Mouse (Mus musculus): ENCODE results near the gene Isg20. TPM values are rescaled to one million over a fixed set of nuclear protein-coding genes. Genes with fewer than 3 reads are reported as not detected.
A peak's percentile ranks its signal among the peaks of the same experiment; 100 is the strongest.

The Isg20 gene
- polyA plus RNA-seq, 1 experiment from 2014 or later = 2.8 TPM

DNA sequence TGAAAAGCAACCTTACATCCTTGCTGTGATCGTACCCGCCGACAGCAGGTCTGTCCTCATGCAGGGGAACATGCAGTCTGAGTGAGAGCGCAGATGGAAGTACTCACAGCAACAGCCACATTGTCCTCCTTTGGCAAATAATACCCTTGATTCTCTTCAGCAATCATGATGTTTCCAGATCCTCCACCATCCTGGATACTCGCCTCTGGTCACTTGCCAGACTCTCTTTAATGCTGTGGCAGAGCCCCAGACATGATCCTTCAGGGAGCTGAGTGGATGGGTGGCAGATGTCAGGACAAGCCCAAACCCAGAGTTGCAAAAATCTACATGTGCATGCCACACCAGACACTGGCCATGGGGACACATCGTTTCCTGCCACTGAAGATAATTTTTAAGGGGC lies 41.9 kb downstream of the Isg20 start:
- DNase-seq (peak; percentile 14), ATAC-seq (ENCODE audit: insufficient read depth) (no peak)
- no peaks in the 10 kb centered on the region for H3K9me3 ChIP-seq (ENCODE audit: low read depth, low read length)
- no peak overlapping the region for H3K27ac ChIP-seq (ENCODE audit: low read depth)
- TF ChIP-seq CTCF (IDR thresholded peaks at IDR 0.05; ENCODE audit: low read depth) = no peak
- WGBS = 71% methylated on average over 6 of the region's 6 CpGs
- H3K36me3 ChIP-seq (ENCODE audit: insufficient read depth) = no peaks in the 10 kb centered on the region
- no peak overlapping the region for H3K9ac ChIP-seq
- no peak overlapping the region for H3K4me3 ChIP-seq (ENCODE audit: low read depth, low read length)
- H3K4me1 ChIP-seq (ENCODE audit: insufficient read depth) = no peaks in the 10 kb centered on the region
- no peak overlapping the region for H3K4me2 ChIP-seq
- no peaks in the 10 kb centered on the region for H3K27me3 ChIP-seq (ENCODE audit: insufficient read depth, low read length)

DNA sequence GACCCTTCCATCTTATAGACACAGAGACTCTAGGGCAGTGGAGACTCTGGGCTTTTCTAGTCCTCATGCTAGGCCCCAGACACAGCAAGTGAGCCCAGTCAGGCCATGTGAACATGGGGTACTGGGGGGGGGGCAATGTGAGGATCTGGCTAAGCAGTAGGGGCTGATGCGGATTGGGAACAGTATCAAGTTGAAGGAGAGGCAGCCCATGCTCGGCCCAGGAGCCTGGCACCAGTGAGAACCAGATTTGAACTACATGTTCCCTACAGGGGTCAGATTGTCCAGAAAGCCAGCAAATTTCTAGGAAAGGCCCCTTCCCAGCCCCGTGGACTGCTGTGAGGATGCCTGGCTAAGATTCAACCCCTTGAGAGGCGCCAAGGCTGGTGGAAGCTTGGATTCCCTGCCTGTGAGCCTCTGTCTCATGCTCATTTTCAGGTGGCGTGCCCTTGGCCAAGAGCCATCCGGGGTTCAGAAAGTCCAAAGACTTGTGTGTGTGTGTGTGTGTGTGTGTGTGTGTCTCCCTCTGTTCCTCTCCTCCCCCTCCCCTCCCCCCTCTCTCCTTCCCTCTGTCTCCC lies 45.4 kb downstream of the Isg20 start:
- H3K9me3 ChIP-seq (ENCODE audit: low read depth, low read length) = no peaks in the 10 kb centered on the region
- no peak overlapping the region for H3K4me3 ChIP-seq (ENCODE audit: low read depth, low read length)
- DNase-seq = no peak
- H3K36me3 ChIP-seq (ENCODE audit: insufficient read depth) = no peaks in the 10 kb centered on the region
- H3K9ac ChIP-seq = no peak overlapping the region
- no peaks in the 10 kb centered on the region for H3K27me3 ChIP-seq (ENCODE audit: insufficient read depth, low read length)
- no peak for ATAC-seq (ENCODE audit: insufficient read depth)
- WGBS = 68% methylated on average over 6 of the region's 6 CpGs
- TF ChIP-seq CTCF (IDR thresholded peaks at IDR 0.05; ENCODE audit: low read depth) = no peak
- no peak overlapping the region for H3K4me2 ChIP-seq
- H3K27ac ChIP-seq (ENCODE audit: low read depth) = no peak overlapping the region
- no peaks in the 10 kb centered on the region for H3K4me1 ChIP-seq (ENCODE audit: insufficient read depth)

DNA sequence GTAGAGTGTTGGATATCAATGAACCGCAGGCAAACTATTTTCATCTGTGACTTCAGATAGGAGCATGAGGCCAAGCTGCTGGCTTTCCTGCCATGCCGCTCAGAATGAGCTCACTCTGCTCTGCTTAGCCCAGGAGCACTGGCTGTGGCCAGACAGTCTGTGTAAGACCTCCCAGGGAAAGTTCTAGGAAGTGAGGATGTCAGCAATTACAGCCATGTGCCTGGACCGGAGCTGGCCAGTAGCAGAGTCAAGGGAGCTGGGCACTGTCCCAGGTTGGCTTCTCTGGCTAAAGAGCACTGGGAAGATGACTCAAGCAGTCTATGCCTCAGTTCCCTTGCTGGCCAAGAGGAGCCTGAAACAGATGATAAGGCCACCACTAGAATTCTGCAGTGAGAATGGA lies 50.7 kb downstream of the Isg20 start:
- Histone ChIP-seq H3K4me2 (no peak overlapping the region), H3K27ac (ENCODE audit: low read depth) (no peak overlapping the region), H3K36me3 (ENCODE audit: insufficient read depth) (no peaks in the 10 kb centered on the region), H3K9ac (no peak overlapping the region), H3K4me1 (ENCODE audit: insufficient read depth) (no peaks in the 10 kb centered on the region), H3K9me3 (ENCODE audit: low read depth, low read length) (no peaks in the 10 kb centered on the region), H3K27me3 (ENCODE audit: insufficient read depth, low read length) (no peaks in the 10 kb centered on the region), H3K4me3 (ENCODE audit: low read depth, low read length) (no peak overlapping the region)
- 86% methylated on average over 3 of the region's 3 CpGs for WGBS
- ATAC-seq (ENCODE audit: insufficient read depth) = no peak
- no peak for DNase-seq
- TF ChIP-seq CTCF (IDR thresholded peaks at IDR 0.05; ENCODE audit: low read depth) = no peak

Small RNA genes within 50 kb of the gene (microRNA-seq; reads per million reads assigned to microRNA genes)
- 4.0 reads per million, percentile 14 among the genes with 10 or more reads in this experiment for gene Mir7-2 (ENCODE audit: borderline number of aligned reads)

Other genes with a start within 250 kb of the Isg20 start
- 0.36 and 1.1 TPM in 2 replicates for gene Ntrk3, start 175.4 kb upstream of the Isg20 start, polyA plus RNA-seq (2014; fragmentation: Nextera tagmentation; extraction: Ambion mirVana)
- 74.5 and 77.6 TPM in 2 replicates for gene Mrps11, start 130.3 kb upstream of the Isg20 start, polyA plus RNA-seq (2014; fragmentation: Nextera tagmentation; extraction: Ambion mirVana)
- 67.2 and 68.6 TPM in 2 replicates for gene Mrpl46, start 129.9 kb upstream of the Isg20 start, polyA plus RNA-seq (2014; fragmentation: Nextera tagmentation; extraction: Ambion mirVana)
- 19.7 and 22.0 TPM in 2 replicates for gene Det1, start 66.2 kb upstream of the Isg20 start, polyA plus RNA-seq (2014; fragmentation: Nextera tagmentation; extraction: Ambion mirVana)
- 36.7 and 44.2 TPM in 2 replicates for gene Aen, start 17.6 kb upstream of the Isg20 start, polyA plus RNA-seq (2014; fragmentation: Nextera tagmentation; extraction: Ambion mirVana)
- 0.05 and 0.19 TPM in 2 replicates for gene Acan, start 140.1 kb downstream of the Isg20 start, polyA plus RNA-seq (2014; fragmentation: Nextera tagmentation; extraction: Ambion mirVana)
- 2.9 and 3.7 TPM in 2 replicates for gene Hapln3, start 217.6 kb downstream of the Isg20 start, polyA plus RNA-seq (2014; fragmentation: Nextera tagmentation; extraction: Ambion mirVana)
- gene Mfge8, start 235.6 kb downstream of the Isg20 start, polyA plus RNA-seq (2014; fragmentation: Nextera tagmentation; extraction: Ambion mirVana) = 318 and 324 TPM in 2 replicates